Mouse (Mus musculus): Measurements from ENCODE around the gene Slc35e3. TPM values are rescaled to one million over a fixed set of nuclear protein-coding genes. Genes with fewer than 3 reads are reported as not detected.
"Not testable (repeated sequence)": the region's sequence is repeated elsewhere in the genome, so short reads cannot be mapped to it uniquely, and the experiment has no call there.

The Slc35e3 gene
- polyA plus RNA-seq, 1 experiment from 2014 or later = 6.7 TPM

- H3K27me3 ChIP-seq (ENCODE audit: control insufficient read depth, insufficient read depth, low read length) = no peaks in the 10 kb centered on the region
- H3K9me3 ChIP-seq (replicated peaks; ENCODE audit: control insufficient read depth, low read length) = no peaks in the 10 kb centered on the region
- H3K9ac ChIP-seq (ENCODE audit: low read length) = peak overlapping the region; percentile 99
- H3K4me2 ChIP-seq (ENCODE audit: low read depth, low read length) = peak overlapping the region; percentile 71
- ATAC-seq (replicated peaks; ENCODE audit: extremely low read depth, insufficient read depth, low FRiP score) = no peak
- H3K4me3 ChIP-seq (ENCODE audit: low read length) = peak overlapping the region; percentile 84
- H3K36me3 ChIP-seq (ENCODE audit: control insufficient read depth, insufficient read depth) = peaks cover 26% of the 10 kb centered on the region
- H3K27ac ChIP-seq (ENCODE audit: low read length) = peak overlapping the region; percentile 97
- WGBS = 31% methylated on average over 12 of the region's 12 CpGs
- H3K4me1 ChIP-seq (ENCODE audit: control insufficient read depth, insufficient read depth, low read length) = peaks cover 27% of the 10 kb centered on the region
These were observed 36.8 kb downstream of the Slc35e3 start for GRCm38 (mm10) chr10:117709326-117709830.

DNA sequence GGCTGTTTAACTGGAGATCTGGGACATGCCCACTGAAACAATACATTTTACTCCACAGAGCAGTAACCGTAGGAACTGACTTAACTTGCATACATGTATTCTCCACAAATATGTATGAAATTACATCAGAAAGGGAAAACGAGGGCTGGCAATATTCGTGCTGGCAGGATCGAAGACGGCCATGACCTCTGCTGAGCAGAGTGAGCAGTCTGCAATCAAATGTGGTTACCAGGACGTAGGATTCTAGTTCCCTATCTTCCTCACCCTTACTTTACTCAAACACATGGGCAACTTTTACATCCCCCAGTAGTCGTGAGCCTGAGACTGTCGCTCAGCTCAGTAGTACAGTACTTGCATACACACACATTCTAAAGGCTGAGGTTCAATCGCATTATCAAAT lies 37.3 kb downstream of the Slc35e3 start:
- Histone ChIP-seq H3K4me3 (ENCODE audit: low read length) (peak overlapping the region; percentile 84), H3K27ac (ENCODE audit: low read length) (no peak overlapping the region; the same call in 1 of the 2 replicates), H3K36me3 (ENCODE audit: control insufficient read depth, insufficient read depth) (peaks cover 27% of the 10 kb centered on the region), H3K4me1 (ENCODE audit: control insufficient read depth, insufficient read depth, low read length) (peaks cover 27% of the 10 kb centered on the region), H3K9me3 (replicated peaks; ENCODE audit: control insufficient read depth, low read length) (no peaks in the 10 kb centered on the region), H3K9ac (ENCODE audit: low read length) (peak overlapping the region; percentile 99), H3K27me3 (ENCODE audit: control insufficient read depth, insufficient read depth, low read length) (no peaks in the 10 kb centered on the region), H3K4me2 (ENCODE audit: low read depth, low read length) (peak overlapping the region; percentile 71)
- WGBS = 75% methylated on average over 9 of the region's 9 CpGs
- ATAC-seq (replicated peaks; ENCODE audit: extremely low read depth, insufficient read depth, low FRiP score) = no peak

DNA sequence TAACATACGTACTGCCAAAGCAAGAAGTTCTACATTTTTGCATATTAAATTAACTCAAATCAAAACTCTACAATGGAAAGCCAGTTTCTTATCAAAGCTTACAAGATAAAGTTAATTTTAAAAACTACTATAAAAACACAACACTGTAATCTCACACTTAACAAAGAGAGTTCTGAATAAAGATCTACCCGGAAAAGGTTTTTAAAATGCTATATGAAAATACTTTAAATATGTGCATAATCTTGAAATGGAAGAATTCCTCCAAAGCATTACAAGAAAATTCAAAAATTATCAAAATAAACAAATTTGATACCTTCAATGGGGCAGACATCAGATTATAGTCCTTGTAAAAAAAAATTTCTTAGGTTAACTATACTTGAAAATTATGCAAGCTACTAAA lies 37.8 kb downstream of the Slc35e3 start:
- no peaks in the 10 kb centered on the region for H3K27me3 ChIP-seq (ENCODE audit: control insufficient read depth, insufficient read depth, low read length)
- H3K4me1 ChIP-seq (ENCODE audit: control insufficient read depth, insufficient read depth, low read length) = peaks cover 27% of the 10 kb centered on the region
- no peaks in the 10 kb centered on the region for H3K9me3 ChIP-seq (replicated peaks; ENCODE audit: control insufficient read depth, low read length)
- H3K9ac ChIP-seq (ENCODE audit: low read length) = no peak overlapping the region
- 95% methylated on average over 2 of the region's 2 CpGs for WGBS
- no peak for ATAC-seq (replicated peaks; ENCODE audit: extremely low read depth, insufficient read depth, low FRiP score)
- no peak overlapping the region for H3K27ac ChIP-seq (ENCODE audit: low read length)
- peak overlapping the region; percentile 84; the same call in 1 of the 2 replicates for H3K4me3 ChIP-seq (ENCODE audit: low read length)
- peaks cover 29% of the 10 kb centered on the region for H3K36me3 ChIP-seq (ENCODE audit: control insufficient read depth, insufficient read depth)
- no peak overlapping the region for H3K4me2 ChIP-seq (ENCODE audit: low read depth, low read length)

DNA sequence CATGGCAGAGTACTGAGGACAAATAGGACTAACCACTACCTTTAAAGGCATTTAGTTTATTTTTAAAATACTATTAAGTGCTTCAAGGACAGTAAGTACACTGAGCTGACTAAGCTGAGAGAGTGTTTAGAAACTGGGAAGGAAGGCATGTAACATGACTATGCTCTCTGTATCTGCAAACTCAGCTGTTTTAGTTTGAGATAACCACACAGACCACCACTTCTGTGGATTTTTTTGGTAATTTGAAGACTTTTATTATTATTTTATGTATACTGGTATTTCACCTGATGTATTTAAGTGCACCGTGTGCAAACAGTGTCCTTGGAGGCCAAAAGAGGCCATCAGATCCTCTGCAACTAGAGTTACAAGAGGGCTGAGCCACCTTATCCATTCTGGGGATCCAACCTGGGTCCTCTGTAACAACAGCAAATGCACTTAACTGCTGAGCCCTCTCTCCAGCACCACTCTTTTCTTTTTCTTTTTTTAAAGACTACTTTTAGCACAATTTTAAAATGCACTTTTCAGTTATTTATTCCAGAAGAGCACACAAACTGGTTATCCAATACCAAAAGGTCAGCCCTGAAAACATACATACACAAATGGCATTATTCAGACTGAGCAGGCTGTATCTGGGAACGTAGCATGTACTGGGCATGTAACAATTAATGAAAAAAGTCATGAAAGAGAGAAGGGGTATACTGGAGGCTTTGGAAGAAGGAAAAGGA lies 38.9 kb downstream of the Slc35e3 start:
- WGBS = 90% methylated on average over 2 of the region's 2 CpGs
- Histone ChIP-seq H3K4me3 (ENCODE audit: low read length) (no peak overlapping the region), H3K27me3 (ENCODE audit: control insufficient read depth, insufficient read depth, low read length) (no peaks in the 10 kb centered on the region), H3K36me3 (ENCODE audit: control insufficient read depth, insufficient read depth) (peaks cover 35% of the 10 kb centered on the region), H3K9ac (ENCODE audit: low read length) (no peak overlapping the region), H3K27ac (ENCODE audit: low read length) (peak overlapping the region; percentile 35), H3K4me2 (ENCODE audit: low read depth, low read length) (no peak overlapping the region), H3K4me1 (ENCODE audit: control insufficient read depth, insufficient read depth, low read length) (peaks cover 27% of the 10 kb centered on the region), H3K9me3 (replicated peaks; ENCODE audit: control insufficient read depth, low read length) (no peaks in the 10 kb centered on the region)
- no peak for ATAC-seq (replicated peaks; ENCODE audit: extremely low read depth, insufficient read depth, low FRiP score)

DNA sequence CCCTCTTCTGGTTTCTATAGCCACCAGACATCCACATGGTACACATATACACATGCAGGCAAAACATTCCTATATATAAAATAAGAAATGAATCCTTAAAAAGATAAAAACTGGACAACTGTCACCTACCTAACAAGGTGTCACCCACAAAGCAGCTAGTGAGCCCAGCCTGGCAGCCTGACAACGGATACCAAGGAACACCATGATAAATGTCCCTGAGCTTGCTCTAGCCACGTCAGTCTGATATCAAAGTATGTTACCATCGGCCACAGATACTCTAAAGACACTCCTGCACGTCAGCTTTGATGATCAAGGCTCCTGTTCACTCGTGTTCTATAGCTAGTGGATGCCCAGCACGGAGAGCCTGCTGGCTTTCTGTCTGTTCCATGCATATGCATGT lies 39.7 kb downstream of the Slc35e3 start:
- Histone ChIP-seq H3K4me3 (ENCODE audit: low read length) (no peak overlapping the region), H3K36me3 (ENCODE audit: control insufficient read depth, insufficient read depth) (peaks cover 42% of the 10 kb centered on the region), H3K4me2 (ENCODE audit: low read depth, low read length) (no peak overlapping the region), H3K4me1 (ENCODE audit: control insufficient read depth, insufficient read depth, low read length) (peaks cover 27% of the 10 kb centered on the region), H3K27ac (ENCODE audit: low read length) (no peak overlapping the region), H3K9ac (ENCODE audit: low read length) (no peak overlapping the region), H3K27me3 (ENCODE audit: control insufficient read depth, insufficient read depth, low read length) (no peaks in the 10 kb centered on the region), H3K9me3 (replicated peaks; ENCODE audit: control insufficient read depth, low read length) (no peaks in the 10 kb centered on the region)
- ATAC-seq (replicated peaks; ENCODE audit: extremely low read depth, insufficient read depth, low FRiP score) = no peak
- 69% methylated on average over 6 of the region's 6 CpGs for WGBS

DNA sequence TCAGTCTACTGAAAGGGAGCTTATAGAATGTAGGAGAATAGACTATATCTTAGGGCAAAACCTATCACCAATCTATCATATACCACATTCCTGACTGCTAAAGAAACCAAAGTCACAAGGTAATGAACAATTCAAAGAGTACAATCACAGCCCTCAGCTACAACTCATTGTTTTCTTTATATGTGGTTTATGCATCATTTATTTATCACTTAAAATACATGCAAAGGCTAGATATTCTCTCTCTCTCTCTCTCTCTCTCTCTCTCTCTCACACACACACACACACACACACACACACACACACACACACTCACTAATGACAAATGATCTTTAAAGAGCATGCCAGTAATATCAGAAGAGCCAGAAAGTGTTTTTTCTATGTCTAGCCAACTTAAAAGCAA lies 40.4 kb downstream of the Slc35e3 start:
- Histone ChIP-seq H3K27ac (ENCODE audit: low read length) (no peak overlapping the region), H3K4me2 (ENCODE audit: low read depth, low read length) (no peak overlapping the region), H3K36me3 (ENCODE audit: control insufficient read depth, insufficient read depth) (peaks cover 44% of the 10 kb centered on the region), H3K27me3 (ENCODE audit: control insufficient read depth, insufficient read depth, low read length) (no peaks in the 10 kb centered on the region), H3K4me3 (ENCODE audit: low read length) (no peak overlapping the region), H3K4me1 (ENCODE audit: control insufficient read depth, insufficient read depth, low read length) (peaks cover 23% of the 10 kb centered on the region), H3K9ac (ENCODE audit: low read length) (no peak overlapping the region), H3K9me3 (replicated peaks; ENCODE audit: control insufficient read depth, low read length) (no peaks in the 10 kb centered on the region)
- no peak for ATAC-seq (replicated peaks; ENCODE audit: extremely low read depth, insufficient read depth, low FRiP score)

- no peaks in the 10 kb centered on the region for H3K27me3 ChIP-seq (ENCODE audit: control insufficient read depth, insufficient read depth, low read length)
- WGBS = 95% methylated on average over 6 of the region's 6 CpGs
- H3K9me3 ChIP-seq (replicated peaks; ENCODE audit: control insufficient read depth, low read length) = no peaks in the 10 kb centered on the region
- H3K9ac ChIP-seq (ENCODE audit: low read length) = no peak overlapping the region
- H3K27ac ChIP-seq (ENCODE audit: low read length) = no peak overlapping the region
- H3K36me3 ChIP-seq (ENCODE audit: control insufficient read depth, insufficient read depth) = peaks cover 49% of the 10 kb centered on the region
- H3K4me2 ChIP-seq (ENCODE audit: low read depth, low read length) = no peak overlapping the region
- no peak for ATAC-seq (replicated peaks; ENCODE audit: extremely low read depth, insufficient read depth, low FRiP score)
- peaks cover 23% of the 10 kb centered on the region for H3K4me1 ChIP-seq (ENCODE audit: control insufficient read depth, insufficient read depth, low read length)
- H3K4me3 ChIP-seq (ENCODE audit: low read length) = no peak overlapping the region
These were observed 41.2 kb downstream of the Slc35e3 start for GRCm38 (mm10) chr10:117704964-117705335.

DNA sequence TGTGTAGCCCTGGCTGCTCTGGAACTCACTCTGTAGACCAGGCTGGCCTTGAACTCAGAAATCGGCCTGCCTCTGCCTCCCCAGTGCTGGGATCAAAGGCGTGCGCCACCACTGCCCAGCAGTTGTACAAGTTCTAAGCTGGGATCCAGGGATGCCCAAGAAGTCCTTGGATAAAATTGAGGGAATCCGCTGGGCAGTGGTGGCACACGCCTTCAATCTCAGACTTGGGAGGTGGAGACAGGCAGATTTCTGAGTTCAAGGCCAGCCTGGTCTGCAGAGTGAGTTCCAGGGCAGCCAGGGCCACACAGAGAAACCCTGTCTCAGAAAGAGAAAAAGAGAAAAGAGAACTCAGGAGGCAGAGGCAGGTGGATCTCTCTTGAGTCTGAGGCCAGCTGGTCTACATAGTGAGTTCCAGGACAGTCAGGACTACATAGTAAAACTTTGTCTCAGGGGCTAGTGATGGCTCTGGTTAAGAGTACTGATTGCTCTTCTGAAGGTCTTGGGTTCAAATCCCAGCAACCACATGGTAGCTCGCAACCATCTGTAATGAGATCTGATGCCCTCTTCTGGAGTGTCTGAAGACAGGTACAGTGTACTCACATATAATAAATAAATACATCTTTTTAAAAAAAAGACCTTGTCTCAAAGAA lies 41.7 kb downstream of the Slc35e3 start:
- not testable (repeated sequence) for H3K9me3 ChIP-seq (replicated peaks; ENCODE audit: control insufficient read depth, low read length); H3K27ac ChIP-seq (ENCODE audit: low read length); H3K9ac ChIP-seq (ENCODE audit: low read length); H3K4me3 ChIP-seq (ENCODE audit: low read length); ATAC-seq (replicated peaks; ENCODE audit: extremely low read depth, insufficient read depth, low FRiP score); H3K4me2 ChIP-seq (ENCODE audit: low read depth, low read length); H3K27me3 ChIP-seq (ENCODE audit: control insufficient read depth, insufficient read depth, low read length)
- WGBS = 95% methylated on average over 6 of the region's 6 CpGs
- peaks cover 23% of the 10 kb centered on the region for H3K4me1 ChIP-seq (ENCODE audit: control insufficient read depth, insufficient read depth, low read length)
- peaks cover 55% of the 10 kb centered on the region for H3K36me3 ChIP-seq (ENCODE audit: control insufficient read depth, insufficient read depth)

DNA sequence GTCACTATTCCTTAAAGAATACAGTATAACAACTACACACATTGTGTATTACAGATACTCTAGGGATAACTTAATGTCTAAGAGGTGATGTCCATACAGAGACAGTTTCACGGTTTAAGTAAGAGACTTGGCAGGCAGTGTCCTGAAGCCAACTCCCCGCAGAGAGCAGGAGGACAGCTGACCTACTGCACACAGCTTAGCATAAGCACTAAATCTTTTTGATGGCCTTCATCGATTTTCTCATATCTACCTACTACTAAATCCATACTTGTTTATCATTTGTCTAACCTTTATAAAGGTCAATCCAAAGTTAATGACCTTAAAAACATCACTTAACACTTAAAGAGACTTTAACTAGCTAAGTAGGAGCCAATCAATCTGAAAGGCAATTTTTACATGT lies 42.7 kb downstream of the Slc35e3 start:
- no peaks in the 10 kb centered on the region for H3K9me3 ChIP-seq (replicated peaks; ENCODE audit: control insufficient read depth, low read length)
- H3K27ac ChIP-seq (ENCODE audit: low read length) = no peak overlapping the region
- H3K4me1 ChIP-seq (ENCODE audit: control insufficient read depth, insufficient read depth, low read length) = peaks cover 15% of the 10 kb centered on the region
- H3K9ac ChIP-seq (ENCODE audit: low read length) = no peak overlapping the region
- H3K4me2 ChIP-seq (ENCODE audit: low read depth, low read length) = no peak overlapping the region
- 91% methylated on average over 3 of the region's 3 CpGs for WGBS
- peaks cover 58% of the 10 kb centered on the region for H3K36me3 ChIP-seq (ENCODE audit: control insufficient read depth, insufficient read depth)
- ATAC-seq (replicated peaks; ENCODE audit: extremely low read depth, insufficient read depth, low FRiP score) = no peak
- H3K4me3 ChIP-seq (ENCODE audit: low read length) = no peak overlapping the region
- no peaks in the 10 kb centered on the region for H3K27me3 ChIP-seq (ENCODE audit: control insufficient read depth, insufficient read depth, low read length)

Data from heart, embryonic 16.5 days (tissue).